Mouse (Mus musculus) testis, adult 2 months (tissue): ENCODE results near the gene Dnajc4. TPM values are rescaled to one million over a fixed set of nuclear protein-coding genes. Genes with fewer than 3 reads are reported as not detected.

Experiments
- H3K27ac ChIP-seq: fragments of 200-500 bp; 2 replicates; pipeline ENCODE4 v1.5.1; 2012; ENCODE audit warnings: low read depth, low read length; ENCODE audit not compliant: control insufficient read depth, insufficient read depth
- H3K27me3 ChIP-seq: fragments of 200-500 bp; 2 replicates; pipeline ENCODE4 v1.6.1; 2012; ENCODE audit warnings: mild to moderate bottlenecking, low read length, moderate library complexity; ENCODE audit not compliant: control insufficient read depth, insufficient read depth
- H3K36me3 ChIP-seq: fragments of 200-500 bp; 2 replicates; pipeline ENCODE4 v1.6.1; 2012; ENCODE audit warnings: mild to moderate bottlenecking, low read length; ENCODE audit not compliant: control insufficient read depth, insufficient read depth
- H3K4me1 ChIP-seq: fragments of 200-500 bp; 2 replicates; pipeline ENCODE4 v1.6.1; 2012; ENCODE audit warnings: low read length; ENCODE audit not compliant: control insufficient read depth, insufficient read depth
- H3K4me3 ChIP-seq: fragments of 200-500 bp; 2 replicates; pipeline ENCODE4 v1.5.1; 2012; ENCODE audit warnings: low read depth, mild to moderate bottlenecking, low read length, moderate library complexity, mixed read lengths; ENCODE audit not compliant: control insufficient read depth
- CTCF ChIP-seq: fragments of 200-500 bp; IDR thresholded peaks from 2 replicates; pipeline ENCODE4 v1.5.1; 2012; ENCODE audit warnings: low read depth, mild to moderate bottlenecking, inconsistent platforms, low read length, moderate library complexity; ENCODE audit not compliant: control insufficient read depth, insufficient read depth, insufficient replicate concordance
- POLR2A ChIP-seq: fragments of 200-500 bp; IDR thresholded peaks from 2 replicates; pipeline ENCODE4 v1.6.1; 2012; ENCODE audit warnings: low read depth, mild to moderate bottlenecking, inconsistent platforms, low read length, moderate library complexity; ENCODE audit not compliant: control insufficient read depth
- polyA plus RNA-seq: library from polyadenylated mRNA; depleted of rRNA; stranded (reverse); fragments of >200 nt; gene quantifications from 2 replicates; pipeline ENCODE4 v1.2.3, GENCODE M21; 2012

Gene Dnajc4
- polyA plus RNA-seq, 1 experiment = 109 TPM

DNA sequence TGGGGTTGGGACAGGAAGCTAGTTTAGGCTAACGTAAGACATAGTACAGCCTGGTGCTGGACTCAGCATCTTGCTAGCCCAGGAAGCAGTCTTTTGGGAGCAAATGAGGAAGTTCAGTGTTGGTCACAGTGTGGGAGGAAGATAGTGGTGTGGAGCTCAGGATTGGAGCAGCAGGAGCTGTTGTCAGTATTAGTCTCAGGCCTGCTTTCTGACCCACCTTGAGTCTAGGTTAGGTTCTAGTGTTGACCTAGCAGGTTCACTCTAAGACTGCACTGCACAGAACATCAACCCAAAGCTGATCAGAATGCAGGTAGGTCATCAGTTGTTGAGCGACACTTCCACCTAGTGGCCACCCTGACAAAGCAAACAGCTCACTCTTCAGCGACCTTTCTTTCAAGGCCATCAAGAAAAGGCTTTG is 27.9 kb upstream of the Dnajc4 start:
- Histone ChIP-seq H3K36me3 (peaks cover 7% of the 10 kb centered on the region), H3K27me3 (no peaks in the 10 kb centered on the region), H3K27ac (peak overlapping the region; percentile 24; the same call in 1 of the 2 replicates), H3K4me1 (no peaks in the 10 kb centered on the region), H3K4me3 (no peak overlapping the region)
- TF ChIP-seq POLR2A (no peak), CTCF (no peak; the same call in 1 of the 2 replicates)

- Histone ChIP-seq H3K4me3 (no peak within 1 kb of the TSS), H3K36me3 (peaks cover 5% of the 10 kb centered on the region; the same call in 1 of the 2 replicates), H3K27ac (peak within 1 kb of the TSS; percentile 63), H3K4me1 (no peaks in the 10 kb centered on the region), H3K27me3 (no peaks in the 10 kb centered on the region)
- TF ChIP-seq POLR2A = no peak
- TF ChIP-seq CTCF = no peak
These were observed 26.8 kb upstream of the Dnajc4 start, which contains the start of gene Fermt3 for GRCm38 (mm10) chr19:7019191-7019590. Gene Fermt3, minus strand, starts transcription at chr19:7019469.

GRCm38 (mm10) chr19:7018546-7018945 is 26.2 kb upstream of the Dnajc4 start:
- Histone ChIP-seq H3K27me3 (no peaks in the 10 kb centered on the region), H3K36me3 (peaks cover 5% of the 10 kb centered on the region; the same call in 1 of the 2 replicates), H3K4me1 (no peaks in the 10 kb centered on the region), H3K4me3 (no peak overlapping the region), H3K27ac (no peak overlapping the region)
- TF ChIP-seq CTCF (no peak), POLR2A (no peak)

DNA sequence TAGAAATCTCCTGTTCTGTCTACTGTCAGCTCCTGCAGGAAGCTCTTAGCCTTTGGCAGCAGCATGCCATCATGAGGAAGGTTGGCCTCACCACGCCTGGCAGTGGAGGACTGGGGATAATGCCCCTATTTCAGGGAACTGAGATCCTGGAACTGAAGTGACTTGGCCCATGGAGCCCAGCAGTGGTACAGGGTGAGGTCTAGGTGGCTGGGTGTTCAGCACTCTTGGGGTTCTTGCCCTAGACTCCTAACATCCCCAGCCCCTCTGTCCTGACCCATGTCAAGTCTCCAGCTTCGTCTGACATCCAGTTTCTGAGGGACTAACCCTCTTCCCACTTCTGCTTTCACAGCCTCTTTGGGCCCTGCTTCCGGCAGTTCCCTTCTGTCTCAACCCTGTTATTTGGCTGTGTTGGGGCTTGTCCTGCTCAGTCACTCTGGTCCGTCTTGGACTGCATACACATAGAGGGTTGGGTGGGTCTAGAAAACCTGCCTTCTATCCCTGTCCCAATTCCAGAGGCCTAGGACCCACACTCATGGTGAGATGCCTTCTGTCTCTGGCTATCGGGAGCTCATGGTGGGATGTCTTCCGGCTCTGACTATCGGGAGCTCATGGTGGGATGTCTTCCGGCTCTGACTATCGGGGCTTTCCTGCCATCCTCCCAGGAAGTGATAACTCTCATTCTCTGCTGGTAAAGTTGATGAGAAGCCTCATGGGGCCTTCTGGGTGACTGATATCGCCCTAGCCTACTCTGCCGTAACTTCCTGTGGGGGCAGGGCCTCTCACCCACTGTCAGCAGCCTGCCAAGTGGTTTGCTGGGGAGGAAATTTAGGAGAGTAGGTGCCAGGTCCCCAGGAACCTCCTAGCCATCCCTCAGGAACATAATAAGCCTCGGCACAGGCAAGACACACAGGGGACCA is 25.4 kb upstream of the Dnajc4 start:
- H3K4me3 ChIP-seq = no peak overlapping the region
- H3K4me1 ChIP-seq = no peaks in the 10 kb centered on the region
- no peaks in the 10 kb centered on the region for H3K27me3 ChIP-seq
- TF ChIP-seq POLR2A (no peak), CTCF (no peak)
- H3K27ac ChIP-seq = no peak overlapping the region
- H3K36me3 ChIP-seq = peaks cover 2% of the 10 kb centered on the region; the same call in 1 of the 2 replicates

DNA sequence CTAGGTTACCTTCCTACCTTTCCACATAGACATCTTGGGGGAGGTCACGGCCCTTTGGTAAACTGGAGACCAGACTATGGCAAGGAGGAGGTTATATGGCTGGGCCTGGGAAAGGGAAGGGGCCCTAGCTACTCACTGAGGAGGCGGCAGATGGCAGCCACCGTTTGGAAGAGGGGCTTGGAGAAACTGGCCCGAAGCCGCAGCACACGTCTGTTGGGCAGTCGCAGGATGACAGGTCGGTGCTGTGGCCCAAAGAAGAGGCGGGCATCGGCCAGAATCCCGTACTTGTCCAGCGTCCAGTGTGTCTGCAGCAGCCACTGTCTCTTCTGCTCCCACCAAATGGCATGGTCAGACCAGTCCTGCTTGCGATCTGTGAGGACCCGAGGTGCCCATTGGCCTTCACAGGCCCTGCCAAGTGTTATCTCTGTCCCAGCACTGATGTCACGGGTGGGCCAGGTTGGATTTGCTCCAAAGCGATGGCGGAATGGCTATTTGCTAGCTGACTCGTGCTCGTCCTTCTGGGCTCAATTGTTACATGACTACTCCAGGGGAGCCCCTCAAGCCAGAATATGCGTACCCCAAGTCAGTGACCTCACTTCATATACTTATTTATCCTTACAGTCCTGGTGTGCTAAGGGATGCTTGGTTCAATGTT is 22.2 kb upstream of the Dnajc4 start:
- Histone ChIP-seq H3K36me3 (no peaks in the 10 kb centered on the region), H3K27me3 (no peaks in the 10 kb centered on the region), H3K4me3 (no peak overlapping the region), H3K4me1 (no peaks in the 10 kb centered on the region), H3K27ac (no peak overlapping the region)
- TF ChIP-seq CTCF = no peak
- TF ChIP-seq POLR2A = no peak

DNA sequence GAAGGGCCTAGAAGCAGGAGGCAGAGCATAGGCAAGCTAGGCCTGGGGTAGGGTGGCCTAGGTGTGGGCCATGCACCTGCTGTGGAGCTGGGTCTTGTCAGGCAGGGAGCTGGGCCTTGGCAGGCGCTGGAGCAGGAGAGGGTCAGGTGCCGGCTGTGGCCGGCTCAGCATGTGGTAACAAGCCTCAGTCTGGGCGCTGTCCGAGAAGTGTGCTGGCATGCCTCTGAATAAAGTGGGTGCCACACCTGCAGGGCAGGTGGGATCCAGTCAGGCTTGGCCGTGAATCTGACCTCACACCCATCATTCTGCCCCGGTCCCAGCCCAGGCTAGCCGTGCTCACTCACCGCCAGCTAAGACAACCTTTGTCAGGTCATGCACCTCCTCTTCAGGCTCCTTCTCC is 21.6 kb upstream of the Dnajc4 start:
- H3K4me1 ChIP-seq = no peaks in the 10 kb centered on the region
- TF ChIP-seq CTCF (no peak), POLR2A (no peak)
- H3K4me3 ChIP-seq = no peak overlapping the region
- H3K27me3 ChIP-seq = no peaks in the 10 kb centered on the region
- no peak overlapping the region for H3K27ac ChIP-seq
- no peaks in the 10 kb centered on the region for H3K36me3 ChIP-seq

DNA sequence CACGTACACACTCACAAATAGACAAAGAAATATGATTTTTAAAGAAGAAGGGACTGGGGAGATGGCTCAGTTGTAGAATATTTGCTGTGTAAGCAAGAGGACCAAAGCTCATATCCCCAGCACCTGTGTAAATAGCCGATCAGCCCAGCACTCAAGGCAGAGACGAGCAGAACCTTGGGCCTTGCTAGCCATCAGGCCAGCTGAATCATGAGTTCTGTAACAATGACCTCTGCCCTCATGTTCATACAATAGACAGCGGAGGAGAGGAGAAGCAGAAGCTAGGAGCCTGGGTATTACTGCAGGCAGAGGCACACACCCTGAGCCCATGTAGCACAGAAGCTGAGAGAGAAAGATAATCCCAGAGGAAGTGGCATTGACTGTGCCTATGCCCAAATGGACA is 20.1 kb upstream of the Dnajc4 start:
- no peak overlapping the region for H3K27ac ChIP-seq
- no peaks in the 10 kb centered on the region for H3K36me3 ChIP-seq
- H3K4me1 ChIP-seq = no peaks in the 10 kb centered on the region
- no peaks in the 10 kb centered on the region for H3K27me3 ChIP-seq
- no peak overlapping the region for H3K4me3 ChIP-seq
- TF ChIP-seq CTCF (no peak), POLR2A (no peak)
